8 mouse cellular contexts compared by ENCODE assay signal in genomic region chr4:134918381-134918780, GRCm38 (mm10). TPM values are rescaled to one million over a fixed set of nuclear protein-coding genes. Genes with fewer than 3 reads are reported as not detected.
DNase-seq lines count a peak whose midpoint lies in the region; ATAC-seq and TF ChIP-seq lines count a peak whose summit lies in the region.

No protein-coding gene starts in this region.

- DNase-seq in layer of hippocampus, adult 2 months (ENCODE audit: low spot score in 2 of 2) = no peak
- no peak for DNase-seq in layer of hippocampus, postnatal 10 days (ENCODE audit: low spot score in 2 of 2)
- peak; percentile 58 for DNase-seq in adrenal gland, adult 8-10 months
- DNase-seq in heart, postnatal 14 days = peak; percentile 66 to 75
- DNase-seq in lung, postnatal 10 days = peak; percentile 88
- peak; percentile 69 to 80 for DNase-seq in thymus, postnatal 36 days
- DNase-seq in hindbrain, embryonic 14.5 days (ENCODE audit: low spot score) = no peak

- no peaks in the 10 kb centered on the region for H3K27me3 ChIP-seq in midbrain, embryonic 15.5 days (replicated peaks)
- H3K27me3 ChIP-seq in hindbrain, embryonic 14.5 days (ENCODE audit: control insufficient read depth, insufficient read depth, low read length) = no peaks in the 10 kb centered on the region

- H3K4me3 ChIP-seq in layer of hippocampus, adult 2 months = no peak overlapping the region
- H3K4me3 ChIP-seq in midbrain, embryonic 15.5 days = no peak overlapping the region
- no peak overlapping the region for H3K4me3 ChIP-seq in hindbrain, embryonic 14.5 days (replicated peaks; ENCODE audit: low read length)

- H3K9ac ChIP-seq in midbrain, embryonic 15.5 days = no peak overlapping the region
- no peak overlapping the region for H3K9ac ChIP-seq in hindbrain, embryonic 14.5 days

- no peaks in the 10 kb centered on the region for H3K9me3 ChIP-seq in midbrain, embryonic 15.5 days
- no peaks in the 10 kb centered on the region for H3K9me3 ChIP-seq in hindbrain, embryonic 14.5 days (ENCODE audit: control insufficient read depth, low read length)

- intact Hi-C loops in heart, postnatal 14 days (cut with DNase I) = no loop called here

- H3K36me3 ChIP-seq in midbrain, embryonic 15.5 days (replicated peaks) = no peaks in the 10 kb centered on the region
- no peaks in the 10 kb centered on the region for H3K36me3 ChIP-seq in hindbrain, embryonic 14.5 days (replicated peaks; ENCODE audit: control insufficient read depth, insufficient read depth)

- 0 out of 2 replicates have a peak overlapping the region, but pooled peaks have one; percentile 18 for H3K27ac ChIP-seq in layer of hippocampus, adult 2 months
- no peak overlapping the region for H3K27ac ChIP-seq in midbrain, embryonic 15.5 days
- H3K27ac ChIP-seq in hindbrain, embryonic 14.5 days = no peak overlapping the region

- TF ChIP-seq CTCF in layer of hippocampus, adult 2 months (conservative IDR thresholded peaks at IDR 0.05) = no peak

- 69% methylated on average over 7 of the region's 7 CpGs for WGBS in midbrain, embryonic 15.5 days
- 67% methylated on average over 7 of the region's 7 CpGs for WGBS in hindbrain, embryonic 14.5 days

- no peak overlapping the region for H3K4me2 ChIP-seq in midbrain, embryonic 15.5 days
- H3K4me2 ChIP-seq in hindbrain, embryonic 14.5 days (replicated peaks) = no peak overlapping the region

- ATAC-seq in midbrain, embryonic 15.5 days (replicated peaks) = no peak
- ATAC-seq in hindbrain, embryonic 14.5 days (ENCODE audit: low FRiP score) = no peak

- H3K4me1 ChIP-seq in midbrain, embryonic 15.5 days = peaks cover 18% of the 10 kb centered on the region
- H3K4me1 ChIP-seq in hindbrain, embryonic 14.5 days (replicated peaks; ENCODE audit: control insufficient read depth, insufficient read depth, low read length) = 0 out of 2 replicates have a peak, but pooled peaks cover 10% of the 10 kb centered on the region

RNA-seq across cellular contexts. Expression of gene Tmem50a, which starts 3.6 kb away (rescaled TPM):
- total RNA-seq in layer of hippocampus, adult 2 months (2021) = 100 to 1,000 TPM; 102 to 108 TPM
- 100 to 1,000 TPM; 116 to 123 TPM for total RNA-seq in layer of hippocampus, postnatal 10 days (2021)
- 100 to 1,000 TPM; 200 to 410 (median 314) TPM for total RNA-seq in adrenal gland, adult 8-10 months (2022)
- total RNA-seq in heart, postnatal 14 days (2021) = 10 to 100 TPM; 74.2 to 75.7 TPM
- 203 and 218 TPM in 2 replicates for polyA plus RNA-seq in midbrain, embryonic 15.5 days (2015; fragmentation: Nextera tagmentation; extraction: Ambion mirVana)
- polyA plus RNA-seq in hindbrain, embryonic 14.5 days (2014; fragmentation: Nextera tagmentation; extraction: Ambion mirVana) = 197 and 203 TPM in 2 replicates

RNA-seq across cellular contexts. Expression of gene Rsrp1, which starts 5.0 kb away (rescaled TPM):
- 100 to 1,000 TPM; 237 to 277 TPM for total RNA-seq in layer of hippocampus, adult 2 months (2021)
- 100 to 1,000 TPM; 245 to 279 TPM for total RNA-seq in layer of hippocampus, postnatal 10 days (2021)
- 100 to 1,000 TPM; 450 to 493 (median 461) TPM for total RNA-seq in adrenal gland, adult 8-10 months (2022)
- 100 to 1,000 TPM; 226 to 260 TPM for total RNA-seq in heart, postnatal 14 days (2021)
- 559 and 566 TPM in 2 replicates for polyA plus RNA-seq in midbrain, embryonic 15.5 days (2015; fragmentation: Nextera tagmentation; extraction: Ambion mirVana)
- 405 and 417 TPM in 2 replicates for polyA plus RNA-seq in hindbrain, embryonic 14.5 days (2014; fragmentation: Nextera tagmentation; extraction: Ambion mirVana)

RNA-seq across cellular contexts. Expression of gene Syf2, which starts 12.3 kb away (rescaled TPM):
- 10 to 100 TPM; 53.1 to 56.2 TPM for total RNA-seq in layer of hippocampus, adult 2 months (2021)
- 10 to 100 TPM; 42.1 to 45.0 TPM for total RNA-seq in layer of hippocampus, postnatal 10 days (2021)
- 100 to 1,000 TPM in 1 of 4 experiments, 10 to 100 TPM in 3; 80.6 to 102 (median 92.5) TPM for total RNA-seq in adrenal gland, adult 8-10 months (2022)
- total RNA-seq in heart, postnatal 14 days (2021) = 10 to 100 TPM; 45.1 to 48.7 TPM
- 58.6 and 60.5 TPM in 2 replicates for polyA plus RNA-seq in midbrain, embryonic 15.5 days (2015; fragmentation: Nextera tagmentation; extraction: Ambion mirVana)
- 47.7 and 50.2 TPM in 2 replicates for polyA plus RNA-seq in hindbrain, embryonic 14.5 days (2014; fragmentation: Nextera tagmentation; extraction: Ambion mirVana)

RNA-seq across cellular contexts. Expression of gene Rhd, which starts 54.0 kb away (rescaled TPM):
- total RNA-seq in layer of hippocampus, adult 2 months (2021) = not detected
- not detected for total RNA-seq in layer of hippocampus, postnatal 10 days (2021)
- total RNA-seq in adrenal gland, adult 8-10 months (2022) = 1 to 10 TPM in 1 of 4 experiments, under 1 TPM in 1, not detected in 2; 0.84 to 1.1 TPM
- 1 to 10 TPM; 2.5 TPM for total RNA-seq in heart, postnatal 14 days (2021)
- polyA plus RNA-seq in midbrain, embryonic 15.5 days (2015; fragmentation: Nextera tagmentation; extraction: Ambion mirVana) = 0.98 and 1.1 TPM in 2 replicates
- 0.75 and 1.4 TPM in 2 replicates for polyA plus RNA-seq in hindbrain, embryonic 14.5 days (2014; fragmentation: Nextera tagmentation; extraction: Ambion mirVana)

Comparison
In these comparisons a context has a peak if more than half of its experiments do, and no peak if none do; other contexts are left out.
1. DNase-seq: peak in adrenal gland, adult 8-10 months (single experiment), heart, postnatal 14 days (2 of 2), lung, postnatal 10 days (single experiment) and thymus, postnatal 36 days (2 of 2); none in layer of hippocampus, adult 2 months (0 of 2), layer of hippocampus, postnatal 10 days (0 of 2) and hindbrain, embryonic 14.5 days (single experiment).